Mouse (Mus musculus) natural killer cell, adult 2 months (primary cell): ENCODE results near the gene Gm34653.
"Not testable (repeated sequence)": the region's sequence is repeated elsewhere in the genome, so short reads cannot be mapped to it uniquely, and the experiment has no call there.

Source experiments
- DNase-seq, 2 experiments: peaks; one replicate each; pipeline ENCODE4 v3.0.0; 2022; ENCODE audit warnings: low spot score in 2 of 2

Gene Gm34653

DNA sequence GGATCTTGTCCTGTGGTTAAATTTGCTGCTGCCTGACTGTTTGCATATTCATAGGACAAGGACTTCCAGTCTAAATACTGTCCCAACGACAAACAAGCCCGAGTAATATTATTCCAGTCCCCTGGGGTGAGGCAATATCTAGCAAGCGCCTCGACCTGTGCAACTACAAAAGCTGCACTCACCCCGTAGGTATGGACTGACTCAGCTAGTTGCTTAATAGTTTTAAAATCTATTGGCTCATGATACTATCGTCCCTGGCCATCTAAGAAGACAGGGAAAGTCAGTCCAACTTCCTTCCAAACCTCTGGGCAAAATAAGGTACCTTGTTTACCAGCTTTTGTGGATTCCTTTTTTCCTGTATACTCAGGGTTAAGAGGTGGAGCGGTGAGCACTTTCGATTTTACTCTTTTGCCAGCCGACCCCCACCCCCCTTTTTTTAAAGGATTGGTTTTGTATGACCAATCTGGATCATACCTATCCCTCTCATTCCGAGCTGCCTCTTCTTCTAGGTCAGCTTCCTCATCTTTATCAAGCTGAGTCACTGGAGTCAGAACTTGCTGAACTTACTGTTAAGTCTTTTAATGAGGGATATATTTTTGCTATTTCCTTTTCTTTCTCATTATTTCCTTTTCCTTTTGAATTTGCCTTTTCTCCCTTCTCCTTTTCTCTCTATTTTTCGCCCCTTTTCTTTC, at the start of gene Gm34653:
Gene Gm34653 (plus strand): TSS at position 242 of the 692 bp plus-strand sequence.
- not testable (repeated sequence) for DNase-seq

DNA sequence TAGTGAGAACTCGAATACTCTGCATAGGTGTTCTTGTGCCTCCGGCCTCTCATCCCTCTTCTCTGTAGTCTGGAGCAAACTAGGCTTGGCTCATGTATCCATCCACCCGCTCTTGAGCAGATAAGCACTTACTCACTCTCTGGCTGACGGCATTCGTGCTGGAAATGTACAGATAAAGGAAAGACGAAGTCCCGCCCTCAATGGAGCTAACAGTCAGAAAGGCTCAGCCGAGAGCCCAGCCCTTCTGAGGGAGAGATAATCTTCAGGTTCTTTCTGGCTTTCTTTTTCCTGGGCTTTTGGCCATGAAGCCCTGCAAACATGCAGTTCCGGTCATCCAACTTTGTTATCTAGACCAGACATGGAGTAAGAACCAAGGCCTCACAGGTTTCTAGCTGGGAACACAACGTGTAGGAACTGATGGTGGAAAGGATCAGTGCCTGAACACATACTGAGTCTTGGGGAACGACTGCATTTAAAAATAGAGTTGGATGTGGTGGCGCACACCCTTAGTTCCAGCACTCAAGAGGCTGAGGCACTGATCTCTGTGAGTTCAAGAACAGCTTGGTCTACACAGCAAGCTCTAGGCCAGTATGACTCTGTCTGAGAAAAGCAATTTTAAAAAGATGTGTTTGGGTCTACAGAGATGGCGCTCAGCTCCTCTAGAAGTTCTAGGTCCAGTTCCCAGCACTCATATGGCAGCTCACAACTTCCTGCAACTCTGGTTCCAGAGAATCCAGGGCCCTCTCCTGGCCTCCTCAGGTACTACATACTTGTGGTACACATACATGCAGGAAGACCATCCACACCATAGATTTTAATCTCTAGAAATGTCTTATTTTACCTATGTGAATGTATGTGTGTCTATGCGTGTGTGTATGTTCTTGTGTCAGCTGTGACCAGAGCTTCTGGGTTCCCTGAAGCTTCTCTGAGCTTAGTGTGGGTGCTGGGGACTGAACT, 49.5 kb upstream of the Gm34653 start:
- no peak for DNase-seq

DNA sequence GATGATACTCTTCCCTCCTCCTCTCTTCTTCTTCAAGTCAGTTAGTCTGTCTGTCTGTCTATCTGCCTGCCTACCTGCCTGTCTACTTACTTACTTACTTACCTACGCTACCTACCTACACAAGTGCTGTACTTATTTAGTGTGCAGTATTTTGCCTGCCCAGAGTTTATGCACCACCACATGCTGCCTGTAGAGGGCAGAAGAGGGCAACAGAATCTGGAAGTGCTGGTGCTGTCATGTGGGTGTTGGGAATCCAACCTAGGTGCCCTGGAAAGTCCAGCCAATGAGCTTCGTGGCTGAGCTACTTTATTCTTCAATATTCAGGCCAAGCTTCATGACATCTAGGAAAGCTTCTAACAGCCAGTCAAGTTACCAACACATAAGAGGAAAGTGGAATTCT, 48.7 kb upstream of the Gm34653 start:
- DNase-seq = peak; percentile 48 to 65

- DNase-seq = peak; percentile 73 to 77
Observed at GRCm38 (mm10) chr2:34790282-34790681, 42.5 kb upstream of the Gm34653 start.

DNA sequence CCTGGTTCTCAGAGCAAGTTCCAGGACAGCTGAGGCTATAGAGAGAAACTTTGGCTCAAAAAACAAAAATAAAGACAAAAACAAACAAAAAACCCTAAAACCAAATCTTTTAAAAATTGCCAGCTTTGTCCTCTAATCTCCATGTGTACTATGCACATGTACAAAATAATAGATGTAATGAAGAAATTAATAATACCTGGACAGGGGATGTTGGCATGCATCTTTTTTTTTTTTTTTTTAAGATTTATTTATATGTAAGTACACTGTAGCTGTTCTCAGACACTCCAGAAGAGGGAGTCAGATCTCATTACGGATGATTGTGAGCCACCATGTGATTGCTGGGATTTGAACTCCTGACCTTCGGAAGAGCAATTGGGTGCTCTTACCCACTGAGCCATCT, 40.3 kb upstream of the Gm34653 start:
- not testable (repeated sequence) for DNase-seq

- no peak for DNase-seq
Observed at GRCm38 (mm10) chr2:34794511-34794910, 38.3 kb upstream of the Gm34653 start.

DNA sequence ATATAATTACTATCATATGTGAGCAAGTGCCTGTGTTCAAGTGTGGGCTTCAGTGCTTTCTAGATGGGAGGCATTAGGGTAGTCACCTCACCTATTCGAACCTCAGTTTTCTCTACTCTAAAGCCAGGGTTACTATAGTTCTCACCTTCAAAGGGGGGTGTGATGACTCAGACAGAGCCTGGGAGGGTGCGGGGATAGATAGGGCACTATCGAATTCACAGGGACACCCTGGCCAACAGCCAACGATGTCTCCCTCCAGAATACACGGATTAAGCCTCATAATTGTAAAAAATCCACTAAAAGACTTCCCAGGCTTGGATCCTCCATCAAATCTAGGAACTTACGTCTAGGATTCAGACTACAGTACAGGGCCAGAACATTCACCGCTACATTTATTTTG, 37.4 kb upstream of the Gm34653 start:
- DNase-seq = no peak

- peak; percentile 67 to 75 for DNase-seq
Observed at GRCm38 (mm10) chr2:34799357-34800256, 33.2 kb upstream of the Gm34653 start, which contains the start of gene Rabepk. Rabepk (minus strand) TSS chr2:34799912.

- no peak for DNase-seq
Observed at GRCm38 (mm10) chr2:34800371-34800770, 32.4 kb upstream of the Gm34653 start.

DNA sequence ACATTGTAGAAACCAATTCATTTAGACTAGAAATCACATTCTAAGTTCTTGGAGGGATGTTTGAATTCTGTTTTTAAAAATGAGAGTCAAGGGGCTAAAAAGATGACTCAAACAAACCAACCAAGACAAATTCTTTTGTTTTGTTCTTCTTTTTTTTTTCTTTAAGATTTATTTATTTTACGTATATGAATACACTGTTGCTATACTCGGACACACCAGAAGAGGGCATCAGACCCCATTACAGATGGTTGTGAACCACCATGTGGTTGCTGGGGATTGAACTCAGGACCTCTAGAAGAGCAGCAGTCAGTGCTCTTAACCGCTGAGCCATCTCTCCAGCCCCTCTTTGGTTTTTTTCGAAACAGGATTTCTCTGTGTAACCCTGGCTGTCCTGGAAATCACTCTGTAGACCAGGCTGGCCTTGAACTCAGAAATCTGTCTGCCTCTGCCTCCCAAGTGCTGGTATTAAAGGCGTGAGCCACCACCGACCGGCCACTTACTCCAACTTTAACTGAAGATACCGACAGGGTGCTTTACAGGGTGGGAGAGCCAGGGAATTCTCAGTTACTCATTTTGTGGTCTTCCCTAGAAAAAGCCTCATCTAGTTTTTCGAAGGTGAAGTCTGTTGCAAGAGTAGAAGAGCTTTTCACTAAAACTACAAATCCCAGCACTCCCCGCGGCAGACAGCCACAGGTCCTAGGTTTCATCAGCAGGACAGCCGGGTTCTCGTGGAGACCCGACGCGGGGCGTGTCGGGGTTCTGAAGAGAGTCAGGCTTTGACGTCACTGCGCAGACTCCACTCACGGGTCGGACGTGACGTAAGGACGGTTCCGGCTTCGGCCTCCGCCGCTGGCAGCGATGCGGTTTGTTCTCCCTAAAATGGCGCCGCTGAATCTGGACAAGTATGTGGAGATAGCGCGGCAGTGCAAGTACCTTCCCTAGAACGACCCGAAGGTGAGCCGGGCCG, 31.0 kb upstream of the Gm34653 start:
- peak; percentile 96 to 97 for DNase-seq

DNA sequence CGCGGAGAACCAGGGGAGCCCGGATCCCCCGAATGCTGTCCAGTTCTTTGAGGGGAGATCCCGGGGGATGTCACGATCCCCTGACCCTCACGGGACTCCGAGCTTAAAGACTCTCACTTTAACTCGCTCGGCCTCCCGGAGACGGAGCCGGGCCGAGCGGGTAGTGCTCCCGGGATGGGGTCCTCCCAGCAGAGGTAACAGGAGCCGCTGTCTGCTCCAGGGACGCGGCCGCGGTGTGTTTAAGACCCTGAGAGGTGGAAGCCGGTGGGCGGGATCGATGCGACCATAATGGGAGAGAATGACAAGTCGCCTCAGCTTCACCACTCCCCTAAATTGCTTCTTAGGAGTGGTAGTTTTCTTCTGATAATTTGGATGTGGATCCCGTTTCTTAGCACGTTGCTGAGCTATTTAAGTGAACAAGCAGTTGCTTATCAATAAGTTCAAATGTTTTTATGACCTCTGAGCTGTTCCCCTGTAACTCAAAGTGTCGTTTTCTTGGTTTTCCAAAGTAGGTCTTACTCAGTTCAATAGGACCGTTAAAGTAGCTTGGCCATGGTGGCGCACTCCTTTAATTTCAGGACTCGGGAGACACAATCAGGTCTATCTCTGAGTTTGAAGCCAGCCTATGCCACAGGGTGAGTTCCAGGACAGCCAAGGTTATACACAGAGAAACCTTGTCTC, 30.1 kb upstream of the Gm34653 start:
- peak; percentile 39 to 43 for DNase-seq

DNA sequence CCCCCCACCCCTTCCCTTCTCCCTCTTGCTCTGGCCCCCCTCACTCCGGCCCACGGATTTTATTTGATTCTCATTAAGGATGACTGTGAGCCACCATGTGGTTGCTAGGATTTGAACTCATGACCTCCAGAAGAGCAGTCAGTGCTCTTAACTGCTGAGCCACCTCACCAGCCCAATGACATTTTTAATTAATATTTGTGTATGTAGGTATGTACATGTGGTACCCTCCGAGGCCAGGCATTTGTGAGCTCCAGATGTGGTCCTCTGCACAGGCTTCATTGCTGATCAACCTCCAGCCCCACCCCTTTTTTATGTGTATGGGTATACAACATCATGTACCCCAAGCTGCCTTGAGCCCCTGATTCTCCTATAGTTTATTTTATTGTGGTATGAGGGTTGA, 29.1 kb upstream of the Gm34653 start:
- no peak for DNase-seq

- no peak for DNase-seq
Observed at GRCm38 (mm10) chr2:34804172-34804571, 28.6 kb upstream of the Gm34653 start.

GRCm38 (mm10) chr2:34804815-34805214, 28.0 kb upstream of the Gm34653 start:
- no peak for DNase-seq

DNA sequence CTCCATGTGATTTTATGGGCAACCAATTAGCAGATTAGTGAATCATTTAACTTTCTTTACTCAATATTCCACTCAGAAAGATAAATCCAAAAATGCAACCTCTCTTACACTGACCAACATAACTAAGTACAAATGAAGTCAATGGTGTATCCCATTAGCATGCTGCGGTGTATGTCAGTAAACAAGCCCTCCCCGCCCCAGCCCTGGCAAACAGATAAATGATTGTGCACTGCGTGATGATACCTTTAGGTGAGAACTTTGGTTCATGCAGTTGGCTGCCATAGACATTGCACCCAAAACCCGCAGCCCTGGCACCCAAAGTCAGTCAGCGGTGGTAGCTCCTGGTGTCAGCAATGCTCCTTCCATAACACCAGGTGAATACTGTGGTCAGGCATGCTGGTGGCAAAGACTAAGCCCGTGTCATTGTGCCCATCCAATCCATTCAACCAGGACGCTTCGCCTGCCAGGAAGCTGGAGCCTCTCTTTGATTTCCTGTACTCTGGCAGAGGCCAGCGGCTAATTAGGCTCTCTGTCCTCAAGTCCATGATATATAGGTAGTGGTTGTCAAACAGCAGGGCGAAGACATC, 27.4 kb upstream of the Gm34653 start:
- no peak for DNase-seq

DNA sequence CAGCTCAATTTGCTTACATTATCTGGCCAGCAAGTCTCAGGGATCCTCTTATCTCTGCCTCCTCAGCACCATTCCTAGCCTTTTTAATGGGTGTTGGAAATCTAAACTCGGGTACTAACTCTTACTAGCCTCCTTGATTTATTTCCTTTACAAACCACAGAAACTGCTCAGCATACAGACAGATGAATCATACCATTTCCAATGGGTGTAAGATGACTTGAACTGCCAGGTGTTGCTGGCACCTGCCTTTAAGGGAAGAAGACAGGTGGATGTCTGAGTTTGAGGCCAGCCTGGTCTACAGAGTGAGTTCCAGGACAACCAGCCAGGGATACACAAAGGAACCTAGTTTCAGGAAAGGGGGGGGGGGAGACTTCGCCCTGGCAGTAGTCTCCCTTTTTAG, 24.8 kb upstream of the Gm34653 start:
- no peak for DNase-seq

DNA sequence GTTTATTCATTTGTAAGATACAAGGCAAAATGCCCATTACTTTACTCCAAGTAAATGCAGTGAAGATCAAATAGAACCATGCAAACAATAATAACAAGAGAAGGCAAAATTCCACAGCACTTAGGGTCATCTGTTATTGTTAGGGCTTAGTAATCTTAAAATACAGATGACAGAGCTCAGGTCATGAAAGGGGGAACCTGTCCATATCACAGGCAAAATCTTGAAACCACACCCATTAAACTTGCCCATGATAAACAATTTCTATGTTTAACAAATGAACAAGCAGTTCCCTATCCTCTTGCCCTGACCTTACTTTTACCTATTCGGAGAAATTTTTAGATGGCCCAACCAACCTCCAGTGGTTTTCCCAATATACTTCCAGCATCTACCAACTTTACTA, 23.2 kb upstream of the Gm34653 start:
- DNase-seq = no peak

- no peak for DNase-seq
Observed at GRCm38 (mm10) chr2:34810775-34811174, 22.0 kb upstream of the Gm34653 start.

GRCm38 (mm10) chr2:34812706-34813105, 20.1 kb upstream of the Gm34653 start:
- no peak for DNase-seq

DNA sequence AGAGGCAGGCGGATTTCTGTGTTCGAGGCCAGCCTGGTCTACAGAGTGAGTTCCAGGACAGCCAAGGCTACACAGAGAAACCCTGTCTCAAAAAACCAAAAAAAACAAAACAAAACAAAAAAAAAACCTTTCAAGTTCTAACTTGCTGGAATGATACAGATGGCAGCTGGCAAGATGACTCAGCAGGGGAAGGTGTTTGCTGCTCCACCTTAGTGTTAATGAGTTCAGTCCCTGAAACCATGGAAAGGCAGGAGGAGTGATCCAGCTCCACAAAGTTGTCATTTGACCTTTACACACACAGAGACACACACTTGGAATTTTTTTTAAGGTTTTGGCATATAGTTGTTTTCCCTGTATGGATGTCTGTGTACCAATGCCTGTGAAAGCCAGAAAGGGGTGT, 16.9 kb upstream of the Gm34653 start:
- not testable (repeated sequence) for DNase-seq
